Mouse (Mus musculus) kidney, embryonic 16.5 days (tissue): ENCODE results near the gene Chrnd. TPM values are rescaled to one million over a fixed set of nuclear protein-coding genes. Genes with fewer than 3 reads are reported as not detected.

Experiments used
- ATAC-seq: fragments of 200-750 bp; cut with Nextera tagmentation; 2 replicates; pipeline ENCODE4 v1.8.0; 2017; ENCODE audit warnings: moderate TSS enrichment; ENCODE audit not compliant: low FRiP score, low TSS enrichment
- H3K27ac ChIP-seq: fragments of 300-500 bp; sonication (generic); 2 replicates; pipeline ENCODE4 v1.5.1; 2014; ENCODE audit warnings: low read length
- H3K27me3 ChIP-seq: fragments of 300-500 bp; sonication (generic); 2 replicates; pipeline ENCODE4 v1.6.1; 2014; ENCODE audit warnings: low read length, control low read depth, mixed read lengths; ENCODE audit not compliant: insufficient read depth
- H3K36me3 ChIP-seq: fragments of 300-500 bp; sonication (generic); 2 replicates; pipeline ENCODE4 v1.6.1; 2014; ENCODE audit warnings: low read length, control low read depth, mixed read lengths; ENCODE audit not compliant: insufficient read depth
- H3K4me1 ChIP-seq: fragments of 300-500 bp; sonication (generic); 2 replicates; pipeline ENCODE4 v1.6.1; 2014; ENCODE audit warnings: low read length, control low read depth, mixed read lengths; ENCODE audit not compliant: insufficient read depth
- H3K4me2 ChIP-seq: fragments of 300-500 bp; sonication (generic); replicated peaks from 2 replicates; pipeline ENCODE4 v1.6.1; 2014; ENCODE audit warnings: low read depth, low read length
- H3K4me3 ChIP-seq: fragments of 300-500 bp; sonication (generic); 2 replicates; pipeline ENCODE4 v1.5.1; 2014; ENCODE audit warnings: mild to moderate bottlenecking, low read length
- H3K9ac ChIP-seq: fragments of 300-500 bp; sonication (generic); replicated peaks from 2 replicates; pipeline ENCODE4 v1.6.1; 2014; ENCODE audit warnings: low read length
- H3K9me3 ChIP-seq: fragments of 300-500 bp; sonication (generic); 2 replicates; pipeline ENCODE4 v1.6.1; 2016; ENCODE audit warnings: low read length, control low read depth
- WGBS: fragments of 180-500 bp; shearing (Covaris S2); extraction: QIAGEN DNeasy Blood & Tissue Kit; methylation state at CpG from one replicate; pipeline ENCODE4 v1.1.7; 2014; 5-methylcytosine and 5-hydroxymethylcytosine counted together
- polyA plus RNA-seq: library from polyadenylated mRNA; unstranded; fragments of >200 nt; fragmentation: Nextera tagmentation; extraction: Ambion mirVana; gene quantifications from 2 replicates; pipeline ENCODE4 v1.2.1, GENCODE M21; 2015

The Chrnd gene
- polyA plus RNA-seq, 1 experiment from 2014 or later, result 0.81 TPM

DNA sequence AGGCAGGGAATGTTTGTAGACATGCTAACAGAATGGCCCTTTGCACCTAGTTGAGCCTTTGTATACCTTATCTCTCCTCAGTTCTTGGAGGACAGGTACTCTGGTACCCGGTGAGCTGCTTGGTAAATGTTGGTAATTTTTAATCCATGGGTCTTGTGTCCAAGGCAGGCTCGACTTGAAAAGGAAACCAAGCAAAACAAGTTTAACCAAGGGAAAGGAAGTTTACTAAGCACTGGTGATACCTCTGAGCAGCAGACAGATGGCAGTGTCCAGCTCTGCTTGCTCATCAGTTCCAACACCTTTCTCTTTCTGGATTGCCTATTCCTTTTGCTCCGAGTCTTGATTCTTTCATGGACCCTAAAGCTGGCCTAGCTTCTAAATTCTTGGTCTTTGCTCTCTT, 27.5 kb downstream of the Chrnd start:
- H3K27me3 ChIP-seq, result no peaks in the 10 kb centered on the region
- ATAC-seq, result no peak
- H3K4me1 ChIP-seq, result peaks cover 31% of the 10 kb centered on the region
- no peak overlapping the region for H3K4me2 ChIP-seq
- H3K27ac ChIP-seq, result peak overlapping the region; percentile 27; the same call in 1 of the 2 replicates
- peaks cover 37% of the 10 kb centered on the region for H3K36me3 ChIP-seq
- H3K9ac ChIP-seq, result no peak overlapping the region
- H3K9me3 ChIP-seq, result no peaks in the 10 kb centered on the region
- H3K4me3 ChIP-seq, result no peak overlapping the region
- WGBS, result 58% methylated on average over 3 of the region's 3 CpGs

DNA sequence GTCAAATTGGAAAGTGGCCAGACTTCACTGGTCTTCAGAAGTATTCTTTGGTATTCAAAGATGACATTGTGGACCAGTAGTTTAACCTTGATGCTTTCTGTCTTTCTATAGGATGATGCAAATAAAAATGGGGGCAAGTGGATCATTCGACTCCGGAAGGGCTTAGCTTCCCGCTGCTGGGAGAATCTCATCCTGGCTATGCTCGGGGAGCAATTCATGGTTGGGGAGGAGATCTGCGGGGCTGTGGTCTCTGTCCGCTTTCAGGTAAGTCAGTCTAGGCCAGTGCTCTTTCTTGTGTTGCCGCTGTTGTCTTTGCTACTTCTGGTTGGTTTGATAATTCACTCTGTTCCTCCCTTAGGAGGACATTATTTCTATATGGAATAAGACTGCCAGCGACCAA, 35.3 kb downstream of the Chrnd start:
- H3K9ac ChIP-seq, result no peak overlapping the region
- no peak for ATAC-seq
- 96% methylated on average over 8 of the region's 8 CpGs for WGBS

DNA sequence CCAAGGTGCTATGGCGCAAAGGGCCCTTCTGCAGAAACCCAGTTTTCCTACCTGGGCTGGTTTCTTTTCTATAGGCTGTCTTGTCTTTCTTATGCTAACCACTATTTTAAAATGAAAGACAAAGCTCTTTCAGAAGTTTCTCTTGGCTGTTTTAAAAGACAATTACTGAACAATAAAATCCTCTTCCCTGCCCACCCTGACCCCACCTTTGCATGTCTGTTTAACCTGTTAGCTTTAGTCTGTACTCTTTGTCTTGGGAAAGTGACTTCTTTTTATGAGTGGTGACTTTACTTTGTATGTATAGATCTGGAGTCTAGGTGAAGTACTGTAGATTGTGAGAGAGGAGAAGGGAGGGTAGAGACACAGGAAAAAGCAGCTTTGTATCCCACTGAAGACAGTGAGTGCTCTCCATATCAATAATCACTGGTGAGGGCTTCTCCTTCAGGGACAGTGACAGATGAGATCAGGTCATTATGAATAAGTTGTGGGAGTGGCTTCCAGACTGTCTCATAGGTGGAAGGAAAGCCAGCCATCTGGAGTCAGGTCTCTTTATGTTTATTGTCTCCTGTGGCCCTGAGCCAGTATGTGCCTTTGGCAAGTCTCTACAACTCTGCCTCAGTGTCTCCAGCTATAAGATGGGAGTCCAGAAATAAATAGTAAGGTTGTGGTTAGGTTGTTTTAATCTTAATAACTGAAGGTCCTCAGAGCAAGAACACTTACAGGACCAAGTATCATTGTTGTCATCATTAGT, 36.2 kb downstream of the Chrnd start:
- Histone ChIP-seq H3K9me3 (no peaks in the 10 kb centered on the region), H3K4me1 (no peaks in the 10 kb centered on the region), H3K36me3 (peaks cover 82% of the 10 kb centered on the region), H3K9ac (no peak overlapping the region), H3K4me3 (no peak overlapping the region), H3K27me3 (no peaks in the 10 kb centered on the region), H3K27ac (no peak overlapping the region), H3K4me2 (no peak overlapping the region)
- ATAC-seq, result no peak
- WGBS, result 93% methylated on average over 1 of the region's 1 CpGs

More for the DNA sequence above, 35.3 kb downstream of the Chrnd start:
- Histone ChIP-seq H3K27ac (no peak overlapping the region), H3K27me3 (no peaks in the 10 kb centered on the region), H3K4me2 (no peak overlapping the region), H3K4me3 (no peak overlapping the region), H3K36me3 (peaks cover 90% of the 10 kb centered on the region), H3K9me3 (no peaks in the 10 kb centered on the region), H3K4me1 (no peaks in the 10 kb centered on the region)

GRCm38 (mm10) chr1:87227160-87227550, 36.7 kb downstream of the Chrnd start:
- no peak overlapping the region for H3K27ac ChIP-seq
- H3K4me2 ChIP-seq, result no peak overlapping the region
- peaks cover 77% of the 10 kb centered on the region for H3K36me3 ChIP-seq
- no peak for ATAC-seq
- 96% methylated on average over 3 of the region's 3 CpGs for WGBS
- H3K9me3 ChIP-seq, result no peaks in the 10 kb centered on the region
- peaks cover 3% of the 10 kb centered on the region; the same call in 1 of the 2 replicates for H3K4me1 ChIP-seq
- H3K9ac ChIP-seq, result no peak overlapping the region
- no peak overlapping the region for H3K4me3 ChIP-seq
- H3K27me3 ChIP-seq, result no peaks in the 10 kb centered on the region

GRCm38 (mm10) chr1:87230606-87231005, 40.2 kb downstream of the Chrnd start:
- Histone ChIP-seq H3K27ac (no peak overlapping the region), H3K4me3 (no peak overlapping the region), H3K36me3 (peaks cover 56% of the 10 kb centered on the region), H3K9ac (no peak overlapping the region), H3K4me1 (peaks cover 6% of the 10 kb centered on the region; the same call in 1 of the 2 replicates), H3K4me2 (no peak overlapping the region), H3K27me3 (no peaks in the 10 kb centered on the region), H3K9me3 (no peaks in the 10 kb centered on the region)
- no peak for ATAC-seq
- whole genome bisulfite sequencing, result 87% methylated on average over 5 of the region's 5 CpGs

DNA sequence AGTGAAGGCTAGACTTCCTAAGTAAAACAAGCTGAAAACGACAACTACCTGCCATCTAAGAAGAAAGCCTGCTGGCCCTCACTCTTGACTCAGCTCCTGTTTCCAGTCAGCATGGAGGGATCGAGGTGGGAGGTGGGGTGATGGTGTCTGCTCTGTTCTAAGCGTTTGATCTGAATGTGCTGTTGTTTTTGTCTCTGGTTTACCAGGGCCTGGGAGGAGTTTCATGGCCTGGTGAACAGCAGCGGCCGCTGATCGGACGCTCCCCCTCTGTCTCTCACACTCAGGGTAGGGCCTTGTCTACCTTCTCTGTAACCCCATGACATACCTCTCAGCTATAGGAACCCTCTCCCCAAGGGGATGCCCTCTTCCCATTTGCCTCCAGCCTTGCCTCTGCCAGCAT, 41.8 kb downstream of the Chrnd start:
- WGBS, result 34% methylated on average over 7 of the region's 7 CpGs
- no peak overlapping the region for H3K4me3 ChIP-seq

DNA sequence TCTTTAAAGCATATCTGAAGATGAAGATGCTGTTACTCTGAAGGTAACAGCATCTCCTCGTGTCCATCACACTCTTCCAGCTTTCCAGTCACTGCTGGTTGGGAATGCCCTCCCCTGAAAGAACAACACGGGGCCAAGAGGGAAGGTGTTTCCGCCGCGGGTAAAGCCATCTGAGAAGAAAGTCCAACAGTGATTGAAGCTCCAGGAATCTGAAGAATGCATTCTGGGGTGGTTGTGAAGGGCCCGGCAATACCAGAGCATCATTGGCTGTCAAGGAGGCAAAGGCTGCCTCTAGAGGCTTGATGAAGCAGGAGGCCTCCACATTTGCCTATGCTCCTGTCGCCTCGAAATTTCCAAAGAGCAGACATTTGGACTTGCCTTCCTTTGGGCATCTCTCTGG, 48.6 kb downstream of the Chrnd start:
- no peaks in the 10 kb centered on the region for H3K27me3 ChIP-seq
- no peak overlapping the region for H3K4me3 ChIP-seq
- H3K9ac ChIP-seq, result no peak overlapping the region
- ATAC-seq, result no peak
- WGBS, result 64% methylated on average over 8 of the region's 8 CpGs
- peaks cover 21% of the 10 kb centered on the region for H3K36me3 ChIP-seq
- no peaks in the 10 kb centered on the region for H3K4me1 ChIP-seq
- no peak overlapping the region for H3K27ac ChIP-seq
- no peaks in the 10 kb centered on the region for H3K9me3 ChIP-seq
- H3K4me2 ChIP-seq, result no peak overlapping the region

More for the DNA sequence above, 41.8 kb downstream of the Chrnd start:
- Histone ChIP-seq H3K9me3 (no peaks in the 10 kb centered on the region), H3K27me3 (no peaks in the 10 kb centered on the region), H3K36me3 (peaks cover 40% of the 10 kb centered on the region), H3K27ac (no peak overlapping the region), H3K4me1 (peaks cover 6% of the 10 kb centered on the region; the same call in 1 of the 2 replicates), H3K9ac (no peak overlapping the region), H3K4me2 (no peak overlapping the region)
- ATAC-seq, result peak; percentile 79

- ATAC-seq, result no peak
- no peaks in the 10 kb centered on the region for H3K27me3 ChIP-seq
- 83% methylated on average over 8 of the region's 8 CpGs for WGBS
- H3K4me2 ChIP-seq, result no peak overlapping the region
- peaks cover 12% of the 10 kb centered on the region; the same call in 1 of the 2 replicates for H3K36me3 ChIP-seq
- H3K27ac ChIP-seq, result no peak overlapping the region
- no peak overlapping the region for H3K4me3 ChIP-seq
- H3K4me1 ChIP-seq, result no peaks in the 10 kb centered on the region
- H3K9ac ChIP-seq, result no peak overlapping the region
- H3K9me3 ChIP-seq, result no peaks in the 10 kb centered on the region
Observed at GRCm38 (mm10) chr1:87243021-87243420, 52.6 kb downstream of the Chrnd start.

- H3K4me1 ChIP-seq, result no peaks in the 10 kb centered on the region
- no peaks in the 10 kb centered on the region for H3K9me3 ChIP-seq
- WGBS, result 57% methylated on average over 1 of the region's 1 CpGs
- no peaks in the 10 kb centered on the region for H3K36me3 ChIP-seq
- H3K27ac ChIP-seq, result no peak overlapping the region
- no peak overlapping the region for H3K4me3 ChIP-seq
- H3K9ac ChIP-seq, result no peak overlapping the region
- H3K27me3 ChIP-seq, result no peaks in the 10 kb centered on the region
- no peak overlapping the region for H3K4me2 ChIP-seq
- ATAC-seq, result no peak
Observed at GRCm38 (mm10) chr1:87245430-87245829, 55.0 kb downstream of the Chrnd start.
